8 mouse cellular contexts compared by ENCODE assay signal in the genomic region with DNA sequence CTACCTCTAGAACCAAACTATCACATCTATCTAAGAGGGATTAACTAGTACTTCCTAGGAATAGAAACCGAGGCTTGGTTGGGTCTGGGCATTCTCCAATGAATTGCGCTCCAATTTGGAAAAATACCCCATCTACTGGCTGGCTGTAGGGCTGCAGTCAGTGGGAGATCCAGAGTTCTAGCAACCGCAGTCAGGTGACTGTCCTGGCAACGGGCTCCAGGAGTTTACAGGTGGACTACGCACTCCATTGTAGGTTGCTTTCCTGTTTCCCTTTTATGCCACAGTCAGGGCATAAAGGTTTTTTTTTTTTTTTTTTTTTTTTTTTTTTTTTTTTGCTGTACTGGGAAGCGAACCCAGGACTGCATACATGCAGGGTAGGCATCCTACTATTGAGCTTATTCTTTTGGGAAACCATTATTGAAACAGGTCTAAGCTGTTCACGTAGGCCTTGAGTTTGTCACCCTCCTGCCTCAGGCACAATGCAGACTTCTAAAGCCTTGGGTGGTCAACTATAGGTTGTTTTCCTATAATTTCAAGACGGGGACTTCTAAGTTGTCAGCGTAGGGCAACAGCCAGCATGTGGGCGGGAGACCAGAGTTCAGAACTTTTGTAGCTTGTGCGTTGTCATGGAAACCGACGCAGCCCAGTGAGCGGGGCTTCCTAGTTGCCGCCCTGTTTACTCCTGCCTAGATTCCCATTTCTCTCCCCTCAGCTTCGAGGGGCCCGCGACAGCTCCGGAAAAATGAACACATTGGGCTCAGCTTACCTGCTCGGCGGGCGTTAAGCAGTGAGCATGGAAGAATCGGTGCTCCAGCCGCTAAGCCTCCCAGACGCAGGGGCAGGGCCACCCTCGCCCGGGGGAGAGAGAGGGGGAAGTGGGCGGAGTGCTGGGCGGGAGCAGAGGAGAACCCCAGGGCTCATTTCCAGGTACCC. TPM values are rescaled to one million over a fixed set of nuclear protein-coding genes. Genes with fewer than 3 reads are reported as not detected.
DNase-seq lines count a peak whose midpoint lies in the region; ATAC-seq and TF ChIP-seq lines count a peak whose summit lies in the region.

A gene (minus strand): TSS at position 834 of the 933 bp plus-strand sequence.

- peak; percentile 70 for TF ChIP-seq CTCF in kidney, adult 2 months (conservative IDR thresholded peaks at IDR 0.05; ENCODE audit: insufficient read depth, insufficient read length, low read depth, low read length)
- no peak for TF ChIP-seq CTCF in olfactory bulb, adult 2 months (IDR thresholded peaks at IDR 0.05; ENCODE audit: insufficient read depth, low read depth, low read length)

- H3K9ac ChIP-seq in lung, embryonic 15.5 days, result peak within 1 kb of the TSS; percentile 52

- no peaks in the 10 kb centered on the region for H3K4me1 ChIP-seq in kidney, adult 2 months (ENCODE audit: control insufficient read depth, insufficient read depth, low read length)
- 0 out of 2 replicates have a peak, but pooled peaks cover 4% of the 10 kb centered on the region for H3K4me1 ChIP-seq in lung, embryonic 15.5 days
- H3K4me1 ChIP-seq in olfactory bulb, adult 2 months (ENCODE audit: control insufficient read depth, insufficient read depth, low read length), result peaks cover 4% of the 10 kb centered on the region

- peak within 1 kb of the TSS; percentile 90 for H3K4me2 ChIP-seq in lung, embryonic 15.5 days

- peak; percentile 73 for ATAC-seq in lung, embryonic 15.5 days (ENCODE audit: borderline replicate concordance, extremely low read depth, low FRiP score, low TSS enrichment)

- no peak for TF ChIP-seq POLR2A in kidney, adult 2 months (IDR thresholded peaks at IDR 0.05; ENCODE audit: low read depth, low read length)
- TF ChIP-seq POLR2A in olfactory bulb, adult 2 months (IDR thresholded peaks at IDR 0.05; ENCODE audit: insufficient read depth, low read depth, low read length), result no peak

- H3K4me3 ChIP-seq in kidney, adult 2 months (ENCODE audit: insufficient read depth, low read depth, low read length), result peak within 1 kb of the TSS; percentile 47
- peak within 1 kb of the TSS; percentile 53 for H3K4me3 ChIP-seq in lung, embryonic 15.5 days
- H3K4me3 ChIP-seq in olfactory bulb, adult 2 months (ENCODE audit: insufficient read depth, low read depth, low read length), result peak within 1 kb of the TSS; percentile 39

- DNase-seq in right cerebral cortex, postnatal 14 days, result peak; percentile 9
- DNase-seq in right cerebral cortex, postnatal 36 days (ENCODE audit: low spot score in 2 of 2), result no peak
- DNase-seq in c-Kit-positive CD71-negative TER-119-negative erythroid progenitor cells, embryonic 14.5 days (ENCODE audit: low read depth), result peak; percentile 46
- peak; percentile 4 to 7 for DNase-seq in heart, adult 9 months (ENCODE audit: low spot score in 2 of 2)
- DNase-seq in kidney, adult 2 months, result peak; percentile 70
- DNase-seq in cerebellum, adult 8-10 months, result no peak

- H3K27me3 ChIP-seq in kidney, adult 2 months (replicated peaks; ENCODE audit: control insufficient read depth, insufficient read depth, low read length), result no peaks in the 10 kb centered on the region
- H3K27me3 ChIP-seq in lung, embryonic 15.5 days, result no peaks in the 10 kb centered on the region

- no peaks in the 10 kb centered on the region for H3K9me3 ChIP-seq in lung, embryonic 15.5 days

- H3K36me3 ChIP-seq in kidney, adult 2 months (ENCODE audit: control insufficient read depth, insufficient read depth, low read length), result no peaks in the 10 kb centered on the region
- H3K36me3 ChIP-seq in lung, embryonic 15.5 days, result 0 out of 2 replicates have a peak, but pooled peaks cover 8% of the 10 kb centered on the region

- no peak within 1 kb of the TSS for H3K27ac ChIP-seq in kidney, adult 2 months (ENCODE audit: insufficient read depth, low read depth, low read length)
- H3K27ac ChIP-seq in lung, embryonic 15.5 days, result no peak within 1 kb of the TSS
- H3K27ac ChIP-seq in olfactory bulb, adult 2 months (ENCODE audit: insufficient read depth, low read depth, low read length), result no peak within 1 kb of the TSS

- 2% methylated on average over 29 of the region's 29 CpGs for WGBS in kidney, adult 2 months
- WGBS in lung, embryonic 15.5 days, result 3% methylated on average over 29 of the region's 29 CpGs
- 3% methylated on average over 29 of the region's 29 CpGs for WGBS in olfactory bulb, adult 2 months

RNA-seq across cellular contexts. Expression of the gene that starts here (rescaled TPM):
- polyA plus RNA-seq in kidney, adult 2 months (2012; rRNA removed), result 0.59 and 0.65 TPM in 2 replicates
- 1.0 TPM in 2 replicates for polyA plus RNA-seq in lung, embryonic 15.5 days (2015; fragmentation: Nextera tagmentation; extraction: Ambion mirVana)
- not detected in 2 replicates for polyA plus RNA-seq in olfactory bulb, adult 2 months (2012; ENCODE audit: insufficient read depth, insufficient read length, low replicate concordance, missing spikeins)

Comparison
In these comparisons a context has a peak if more than half of its experiments do, and no peak if none do; other contexts are left out.
1. DNase-seq: peak in right cerebral cortex, postnatal 14 days (single experiment), c-Kit-positive CD71-negative TER-119-negative erythroid progenitor cells, embryonic 14.5 days (single experiment) and heart, adult 9 months (2 of 2); none in right cerebral cortex, postnatal 36 days (0 of 2) and cerebellum, adult 8-10 months (single experiment).
2. Peak in DNase-seq and H3K4me3 ChIP-seq in kidney, adult 2 months; RNA of the gene not detected or under 1 TPM.
3. Peak in every context shown above with its lines, with median percentiles within 50 percentile points of each other: H3K4me3 ChIP-seq.